Mouse (Mus musculus) lung, postnatal 0 days (tissue): Measurements from ENCODE around the gene Ccdc34.

Source experiments
- CTCF ChIP-seq: IDR thresholded peaks from 2 replicates; pipeline ENCODE4 v1.5.1; 2016; ENCODE audit warnings: antibody characterized with exemption, mild to moderate bottlenecking
- EP300 ChIP-seq: IDR thresholded peaks from 2 replicates; pipeline ENCODE4 v1.6.1; 2016; ENCODE audit warnings: antibody characterized with exemption, mild to moderate bottlenecking, control low read depth

DNA sequence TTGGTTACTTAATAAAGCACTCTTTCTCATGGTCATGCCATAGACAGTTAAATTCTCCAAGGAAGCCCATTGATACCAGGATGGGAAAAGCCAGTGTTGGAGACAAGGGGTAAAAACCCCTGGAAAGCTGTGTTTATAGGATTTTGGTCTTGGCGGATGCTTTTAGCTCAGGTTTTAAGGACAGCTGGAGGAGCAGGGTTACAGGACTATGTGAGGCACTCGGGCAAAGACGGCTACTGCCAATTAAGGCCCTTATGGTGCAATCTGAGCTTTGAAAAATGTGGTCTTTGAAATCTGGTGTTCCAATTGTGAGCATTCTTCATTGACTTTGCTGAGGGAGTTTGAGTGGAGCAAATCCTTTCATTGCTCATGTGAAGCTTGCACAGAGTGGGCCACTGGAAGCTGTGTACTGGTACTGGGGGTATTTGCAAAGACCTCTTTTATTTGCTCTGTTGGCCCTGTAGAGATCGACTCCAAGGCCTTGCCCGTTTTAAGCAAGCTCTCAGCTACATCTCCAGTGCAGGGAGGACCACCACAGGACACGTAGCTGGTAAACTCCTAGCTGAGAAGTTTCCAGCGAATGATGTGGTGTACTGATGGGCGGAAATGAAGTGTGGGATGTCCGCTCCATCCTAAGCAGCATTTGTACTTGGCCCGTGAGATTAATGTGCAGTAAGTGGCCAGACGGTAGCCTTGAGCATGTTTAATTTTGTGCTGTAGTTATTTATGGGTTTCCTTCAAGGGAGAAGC lies 31.4 kb upstream of the Ccdc34 start:
- TF ChIP-seq EP300 (no peak), CTCF (no peak)
